Mouse (Mus musculus) cortical plate, adult 2 months (tissue): ENCODE measurements around the gene AC140267.1. TPM values are rescaled to one million over a fixed set of nuclear protein-coding genes. Genes with fewer than 3 reads are reported as not detected.

Experiments used
- H3K27ac ChIP-seq: fragments of 200-500 bp; 2 replicates; pipeline ENCODE4 v1.5.1; 2012; ENCODE audit warnings: low read length, control low read depth, inconsistent platforms; ENCODE audit not compliant: insufficient read depth
- H3K4me1 ChIP-seq: fragments of 200-500 bp; 2 replicates; pipeline ENCODE4 v1.6.1; 2011; ENCODE audit warnings: low read length; ENCODE audit not compliant: control insufficient read depth, insufficient read depth
- H3K4me3 ChIP-seq: fragments of 200-500 bp; 2 replicates; pipeline ENCODE4 v1.5.1; 2011; ENCODE audit warnings: mild to moderate bottlenecking, low read length, control low read depth; ENCODE audit not compliant: insufficient read depth
- CTCF ChIP-seq: fragments of 200-500 bp; IDR thresholded peaks from 2 replicates; pipeline ENCODE4 v1.5.1; 2011; ENCODE audit warnings: mild to moderate bottlenecking, control low read depth, low read length; ENCODE audit not compliant: insufficient read depth; ENCODE audit errors: extremely low read depth
- POLR2A ChIP-seq: fragments of 200-500 bp; IDR thresholded peaks from 2 replicates; pipeline ENCODE4 v1.6.1; 2011; ENCODE audit warnings: mild to moderate bottlenecking, low read length, control low read depth; ENCODE audit not compliant: insufficient read depth; ENCODE audit errors: extremely low read depth
- polyA plus RNA-seq: library from polyadenylated mRNA; depleted of rRNA; stranded (reverse); fragments of >200 nt; gene quantifications from 2 replicates; pipeline ENCODE4 v1.2.3, GENCODE M21; 2012; rRNA removed

Gene AC140267.1
- polyA plus RNA-seq, 1 experiment, result not detected

DNA sequence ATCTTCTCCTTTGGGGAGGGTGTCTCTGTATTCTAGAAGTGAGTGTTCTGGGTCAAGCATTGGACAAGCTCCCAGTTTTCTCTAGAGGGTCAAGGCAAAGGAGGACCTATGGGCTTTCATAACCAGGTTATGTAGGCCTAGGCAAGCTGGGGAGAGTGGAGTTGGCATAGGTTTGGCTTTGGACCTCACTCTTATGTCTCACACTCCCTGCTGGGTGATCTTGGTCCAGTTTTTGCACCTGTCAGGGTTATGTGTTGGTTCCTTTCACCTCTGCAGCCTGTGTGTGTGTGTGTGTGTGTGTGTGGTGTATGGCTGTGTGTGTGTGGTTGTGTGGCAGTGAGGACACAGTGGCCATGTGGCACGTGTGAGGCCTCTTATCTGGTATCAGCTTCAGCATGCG is 43.4 kb downstream of the AC140267.1 start:
- peak overlapping the region; percentile 40 for H3K4me3 ChIP-seq
- peak overlapping the region; percentile 84 for H3K27ac ChIP-seq
- peaks cover 12% of the 10 kb centered on the region for H3K4me1 ChIP-seq
- no peak for TF ChIP-seq POLR2A
- no peak for TF ChIP-seq CTCF

DNA sequence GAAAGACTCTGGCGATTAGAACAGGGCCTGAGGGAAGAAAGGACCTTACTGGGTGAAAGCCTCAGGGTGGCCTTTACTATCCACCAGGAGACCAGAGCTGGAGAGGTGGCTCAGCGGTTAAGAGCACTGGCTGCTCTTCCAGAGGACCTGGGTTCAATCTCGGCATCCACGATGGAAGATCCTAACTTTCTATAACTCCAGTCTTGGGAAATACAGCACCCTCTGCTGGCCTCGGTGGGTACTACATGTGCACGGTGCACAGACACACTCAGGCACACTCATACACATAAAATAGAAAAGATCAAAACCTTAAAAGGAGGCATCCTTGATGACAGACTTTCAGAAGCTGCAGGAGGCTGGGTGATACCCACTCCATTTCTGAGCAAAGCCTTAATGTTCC is 45.0 kb downstream of the AC140267.1 start:
- Histone ChIP-seq H3K4me3 (no peak overlapping the region), H3K27ac (no peak overlapping the region), H3K4me1 (peaks cover 12% of the 10 kb centered on the region)
- TF ChIP-seq CTCF (peak; percentile 50), POLR2A (no peak)

Other genes starting within 250 kb of the AC140267.1 start
- gene Pdgfb, start 220.9 kb upstream of the AC140267.1 start, polyA plus RNA-seq, result 32.2 and 34.5 TPM in 2 replicates
- gene Syngr1, start 144.5 kb upstream of the AC140267.1 start, polyA plus RNA-seq, result 354 and 372 TPM in 2 replicates
- 680 and 714 TPM in 2 replicates for gene Rpl3, start 144.0 kb upstream of the AC140267.1 start, polyA plus RNA-seq
- 33.6 and 33.8 TPM in 2 replicates for gene Tab1, start 102.7 kb upstream of the AC140267.1 start, polyA plus RNA-seq
- 79.8 and 86.4 TPM in 2 replicates for gene Mgat3, start 62.1 kb upstream of the AC140267.1 start, polyA plus RNA-seq
- gene Mief1, start 1.8 kb upstream of the AC140267.1 start, polyA plus RNA-seq, result 14.9 and 15.1 TPM in 2 replicates
- 178 and 198 TPM in 2 replicates for gene Atf4, start 19.3 kb downstream of the AC140267.1 start, polyA plus RNA-seq
- 41.5 and 42.3 TPM in 2 replicates for gene Rps19bp1, start 28.5 kb downstream of the AC140267.1 start, polyA plus RNA-seq
- 32.0 and 36.5 TPM in 2 replicates for gene Cacna1i, start 51.4 kb downstream of the AC140267.1 start, polyA plus RNA-seq